Mouse (Mus musculus) stomach, postnatal 0 days (tissue): Measurements from ENCODE around the gene Clrn1. TPM values are rescaled to one million over a fixed set of nuclear protein-coding genes. Genes with fewer than 3 reads are reported as not detected.

Experiments
- ATAC-seq: fragments of 200-750 bp; cut with Nextera tagmentation; 2 replicates; pipeline ENCODE4 v1.8.0; 2017; ENCODE audit not compliant: low FRiP score, low TSS enrichment
- DNase-seq: peaks from one replicate; pipeline ENCODE4 v3.0.0-alpha.2; 2016; ENCODE audit warnings: low spot score
- H3K27ac ChIP-seq: fragments of 300-500 bp; sonication (generic); replicated peaks from 2 replicates; pipeline ENCODE4 v1.5.1; 2014; ENCODE audit warnings: mild to moderate bottlenecking, control low read depth
- H3K27me3 ChIP-seq: fragments of 300-500 bp; sonication (generic); 2 replicates; pipeline ENCODE4 v1.6.1; 2014; ENCODE audit warnings: low read length; ENCODE audit not compliant: control insufficient read depth, insufficient read depth
- H3K36me3 ChIP-seq: fragments of 300-500 bp; sonication (generic); 2 replicates; pipeline ENCODE4 v1.6.1; 2014; ENCODE audit warnings: low read length, mixed read lengths; ENCODE audit not compliant: control insufficient read depth, insufficient read depth
- H3K4me1 ChIP-seq: fragments of 300-500 bp; sonication (generic); replicated peaks from 2 replicates; pipeline ENCODE4 v1.6.1; 2014; ENCODE audit warnings: antibody characterized with exemption; ENCODE audit not compliant: control insufficient read depth, insufficient read depth
- H3K4me2 ChIP-seq: fragments of 300-500 bp; sonication (generic); replicated peaks from 2 replicates; pipeline ENCODE4 v1.6.1; 2014; ENCODE audit warnings: low read depth, mild to moderate bottlenecking, control low read depth, moderate library complexity
- H3K4me3 ChIP-seq: fragments of 300-500 bp; sonication (generic); 2 replicates; pipeline ENCODE4 v1.5.1; 2014; ENCODE audit warnings: low read depth, low read length, control low read depth
- H3K9ac ChIP-seq: fragments of 300-500 bp; sonication (generic); 2 replicates; pipeline ENCODE4 v1.6.1; 2014; ENCODE audit warnings: mild to moderate bottlenecking, low read length, control low read depth, mixed read lengths
- H3K9me3 ChIP-seq: fragments of 300-500 bp; sonication (generic); 2 replicates; pipeline ENCODE4 v1.6.1; 2016; ENCODE audit warnings: low read length; ENCODE audit not compliant: control insufficient read depth
- CTCF ChIP-seq: IDR thresholded peaks from 2 replicates; pipeline ENCODE4 v1.5.1; 2016; ENCODE audit warnings: antibody characterized with exemption, low read depth, mild to moderate bottlenecking, moderate library complexity
- EP300 ChIP-seq: optimal IDR thresholded peaks from 2 replicates; pipeline ENCODE3; 2016; ENCODE audit warnings: antibody characterized with exemption
- WGBS: fragments of 180-500 bp; shearing (Covaris S2); extraction: QIAGEN DNeasy Blood & Tissue Kit; methylation state at CpG from one replicate; pipeline ENCODE4 v1.1.7; 2014; 5-methylcytosine and 5-hydroxymethylcytosine counted together
- polyA plus RNA-seq: library from polyadenylated mRNA; unstranded; fragments of >200 nt; fragmentation: Nextera tagmentation; extraction: Ambion mirVana; gene quantifications from 2 replicates; pipeline ENCODE4 v1.2.1, GENCODE M21; 2015

Clrn1 gene
- polyA plus RNA-seq: not detected in 2 replicates

DNA sequence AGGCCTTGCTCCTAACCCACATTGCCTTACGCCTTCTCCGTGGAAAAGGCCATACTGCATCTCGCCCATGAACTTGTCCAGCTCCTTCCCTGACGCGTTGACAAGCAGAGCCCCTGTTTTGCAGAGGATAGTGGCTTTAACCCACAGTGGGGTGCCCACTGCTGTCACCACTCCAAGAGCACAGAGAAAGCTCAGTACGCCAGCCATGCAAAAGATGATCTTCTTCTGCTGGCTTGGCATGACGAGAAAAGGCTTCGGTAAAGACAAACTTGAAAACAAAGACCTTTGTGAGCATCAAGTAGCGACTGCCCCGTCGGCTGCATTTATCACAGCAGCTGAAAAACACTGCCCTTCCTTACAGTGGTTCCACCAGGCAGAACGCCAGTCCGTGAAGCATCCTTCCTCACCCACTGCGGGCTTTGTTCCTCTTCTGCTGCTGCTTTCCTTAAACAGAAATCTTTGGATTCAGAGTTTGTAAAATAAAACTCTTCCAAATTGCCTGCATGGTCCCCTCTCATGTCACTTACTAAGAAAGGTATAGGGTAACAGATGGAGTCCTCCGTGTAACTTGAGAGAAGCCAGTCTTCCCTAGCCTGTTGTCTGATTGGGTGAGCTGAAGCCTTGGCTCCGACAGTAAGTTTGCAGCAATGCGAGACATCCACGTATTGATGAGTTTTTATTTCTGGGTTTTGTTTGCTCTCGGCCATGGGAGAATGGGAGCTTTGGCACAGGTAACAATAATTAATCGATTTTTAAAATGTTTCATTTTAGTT lies at the start of gene Clrn1:
Gene Clrn1 (minus strand): TSS at position 540 of the 773 bp plus-strand sequence.
- Histone ChIP-seq H3K4me2 (no peak within 1 kb of the TSS), H3K36me3 (no peaks in the 10 kb centered on the region), H3K4me1 (no peaks in the 10 kb centered on the region), H3K9ac (no peak within 1 kb of the TSS), H3K27me3 (no peaks in the 10 kb centered on the region), H3K9me3 (no peaks in the 10 kb centered on the region), H3K4me3 (no peak within 1 kb of the TSS), H3K27ac (no peak within 1 kb of the TSS)
- ATAC-seq: no peak
- DNase-seq: no peak
- WGBS: 73% methylated on average over 20 of the region's 20 CpGs
- no peak for TF ChIP-seq EP300
- no peak for TF ChIP-seq CTCF

DNA sequence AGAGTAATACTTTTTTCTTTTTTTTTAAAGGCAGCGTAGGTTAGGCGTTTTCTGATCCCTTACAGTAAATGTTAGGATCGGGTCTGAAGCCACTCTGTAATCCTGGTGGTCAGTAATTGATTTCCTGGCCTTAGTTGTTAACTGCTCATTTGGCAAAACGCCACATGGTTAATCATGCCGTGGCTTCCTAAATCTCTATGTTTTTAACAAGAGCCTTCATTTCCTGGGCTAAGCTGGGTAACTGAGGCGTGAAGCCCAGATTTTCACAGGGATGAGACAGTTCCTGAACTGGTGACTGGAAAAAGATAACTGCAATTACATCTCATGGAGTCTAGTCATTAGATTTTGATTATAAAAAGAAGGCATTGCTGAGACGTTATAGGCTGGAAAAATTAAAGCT lies 38.9 kb upstream of the Clrn1 start:
- ATAC-seq (no peak), DNase-seq (no peak)
- Histone ChIP-seq H3K27ac (no peak overlapping the region), H3K9ac (no peak overlapping the region), H3K36me3 (no peaks in the 10 kb centered on the region), H3K27me3 (no peaks in the 10 kb centered on the region), H3K4me2 (no peak overlapping the region), H3K4me3 (no peak overlapping the region), H3K4me1 (no peaks in the 10 kb centered on the region), H3K9me3 (no peaks in the 10 kb centered on the region)
- TF ChIP-seq EP300 (no peak), CTCF (no peak)
- 46% methylated on average over 7 of the region's 7 CpGs for WGBS

DNA sequence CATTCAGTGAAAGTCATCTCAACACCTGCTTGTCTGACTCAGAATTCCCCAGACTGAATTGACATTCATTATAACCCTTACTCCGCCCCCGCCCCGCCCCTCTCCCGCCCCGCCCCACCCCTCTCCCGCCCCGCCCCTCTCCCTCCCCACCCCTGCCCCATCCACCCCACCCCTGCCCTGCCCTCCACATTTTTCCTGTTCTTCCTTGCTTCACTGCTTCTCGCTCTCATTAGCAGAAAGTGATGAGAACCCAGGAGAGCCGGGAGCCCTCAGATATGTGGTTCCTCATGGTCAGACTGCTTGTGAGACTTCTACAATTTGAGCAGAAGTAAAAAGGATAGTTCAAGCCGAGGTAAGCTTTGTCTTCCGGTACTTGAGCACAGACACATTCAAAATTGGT lies 38.0 kb upstream of the Clrn1 start:
- Histone ChIP-seq H3K9me3 (no peaks in the 10 kb centered on the region), H3K27me3 (no peaks in the 10 kb centered on the region), H3K9ac (no peak overlapping the region), H3K36me3 (no peaks in the 10 kb centered on the region), H3K4me1 (no peaks in the 10 kb centered on the region), H3K4me2 (no peak overlapping the region), H3K4me3 (no peak overlapping the region), H3K27ac (no peak overlapping the region)
- DNase-seq: no peak
- no peak for TF ChIP-seq EP300
- TF ChIP-seq CTCF: no peak
- WGBS: 69% methylated on average over 9 of the region's 11 CpGs
- no peak for ATAC-seq

DNA sequence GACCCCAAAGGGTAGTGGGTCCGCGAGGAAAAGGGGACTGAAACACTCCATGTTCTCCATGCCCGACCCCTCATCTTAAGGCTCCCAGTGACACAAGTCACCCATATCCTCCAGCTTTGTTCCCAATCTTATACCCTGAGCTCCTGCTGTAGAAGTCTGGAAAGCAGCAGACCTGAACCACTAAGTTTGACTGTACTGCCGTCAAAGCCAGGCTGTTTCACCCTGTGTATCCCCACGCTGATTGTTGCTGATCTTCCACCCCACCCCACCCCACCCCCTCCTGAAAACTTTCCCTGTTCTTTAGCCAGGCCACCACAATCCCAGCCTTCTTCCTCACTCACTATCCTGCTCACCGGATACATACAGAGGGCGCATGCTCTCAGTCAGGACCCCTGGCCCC lies 37.5 kb upstream of the Clrn1 start:
- no peaks in the 10 kb centered on the region for H3K36me3 ChIP-seq
- H3K4me2 ChIP-seq: no peak overlapping the region
- no peak for TF ChIP-seq CTCF
- no peak for TF ChIP-seq EP300
- H3K9ac ChIP-seq: no peak overlapping the region
- no peak overlapping the region for H3K4me3 ChIP-seq
- DNase-seq (no peak), ATAC-seq (no peak)
- no peaks in the 10 kb centered on the region for H3K4me1 ChIP-seq
- 84% methylated on average over 7 of the region's 7 CpGs for WGBS
- no peak overlapping the region for H3K27ac ChIP-seq
- H3K27me3 ChIP-seq: no peaks in the 10 kb centered on the region
- H3K9me3 ChIP-seq: no peaks in the 10 kb centered on the region

DNA sequence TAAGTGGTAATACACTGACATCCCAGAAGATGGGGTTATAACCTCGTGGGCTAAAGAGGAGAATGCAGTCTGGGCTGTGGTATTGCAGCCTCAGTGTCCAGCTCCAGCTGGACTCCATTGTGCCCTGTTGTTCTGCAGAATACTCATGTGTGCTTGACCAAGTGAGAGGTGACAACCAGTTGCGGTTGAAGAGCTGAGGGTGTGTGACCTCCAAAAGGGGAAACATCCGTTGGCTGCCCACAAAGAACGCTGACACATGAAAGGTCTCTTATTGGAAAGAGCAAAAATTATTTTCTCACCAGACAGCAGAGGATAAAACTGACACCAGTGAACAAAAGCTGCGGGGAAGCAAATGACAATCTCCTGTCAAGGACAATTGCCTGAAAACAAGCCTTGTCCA lies 36.2 kb upstream of the Clrn1 start:
- Histone ChIP-seq H3K9me3 (no peaks in the 10 kb centered on the region), H3K36me3 (no peaks in the 10 kb centered on the region), H3K27me3 (no peaks in the 10 kb centered on the region), H3K4me3 (no peak overlapping the region), H3K4me2 (no peak overlapping the region), H3K4me1 (no peaks in the 10 kb centered on the region), H3K27ac (no peak overlapping the region), H3K9ac (no peak overlapping the region)
- DNase-seq (no peak), ATAC-seq (no peak)
- 77% methylated on average over 5 of the region's 5 CpGs for WGBS
- TF ChIP-seq EP300 (no peak), CTCF (no peak)

DNA sequence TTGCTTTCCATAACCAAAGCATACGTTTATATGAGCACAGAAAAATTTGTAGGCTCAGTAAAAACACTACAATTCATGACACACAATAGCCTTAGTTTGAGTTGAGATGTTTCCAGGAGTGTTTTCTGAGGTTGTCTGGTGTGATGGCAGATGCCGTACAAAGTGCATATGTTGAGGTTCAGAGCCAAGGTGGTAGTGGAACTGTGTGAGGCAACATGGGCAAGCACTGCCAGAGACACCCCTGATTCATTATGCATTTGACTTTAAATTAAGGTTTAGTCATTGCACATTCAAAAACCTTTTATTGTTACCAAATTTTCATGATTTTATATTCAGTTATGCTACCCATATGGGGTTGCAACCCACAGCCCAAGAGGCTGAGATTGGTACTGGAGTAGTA lies 19.5 kb upstream of the Clrn1 start:
- no peaks in the 10 kb centered on the region for H3K4me1 ChIP-seq
- H3K9me3 ChIP-seq: no peaks in the 10 kb centered on the region
- DNase-seq: no peak
- H3K27ac ChIP-seq: no peak overlapping the region
- ATAC-seq: no peak
- WGBS: 85% methylated on average over 2 of the region's 2 CpGs
- H3K36me3 ChIP-seq: no peaks in the 10 kb centered on the region
- H3K27me3 ChIP-seq: no peaks in the 10 kb centered on the region
- TF ChIP-seq EP300 (no peak), CTCF (no peak)
- no peak overlapping the region for H3K4me2 ChIP-seq
- H3K9ac ChIP-seq: no peak overlapping the region
- no peak overlapping the region for H3K4me3 ChIP-seq
